Mouse (Mus musculus): ENCODE results near the gene Vwa3b. TPM values are rescaled to one million over a fixed set of nuclear protein-coding genes. Genes with fewer than 3 reads are reported as not detected.

Vwa3b gene
- polyA plus RNA-seq, 1 experiment from 2014 or later, result 0.39 TPM

DNA sequence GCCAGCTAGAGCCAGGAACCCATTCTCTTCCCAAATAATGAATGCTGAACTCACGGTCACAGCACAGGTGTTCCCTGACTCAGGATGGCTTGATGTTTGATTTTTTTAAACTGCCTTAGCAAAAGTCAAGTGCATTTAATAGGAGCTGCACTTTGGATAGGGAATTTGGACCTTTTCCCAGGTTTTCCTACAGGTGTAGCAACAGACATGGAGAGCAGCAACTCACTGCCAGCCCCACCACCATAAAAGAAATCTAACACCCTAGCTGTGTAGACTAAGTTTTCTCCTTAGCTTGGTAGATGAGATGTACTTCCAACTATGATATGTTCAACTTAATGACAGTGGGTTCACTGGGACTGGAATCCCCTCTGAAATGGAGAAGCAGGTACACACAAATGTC is 1.0 kb upstream of the Vwa3b start:
- Histone ChIP-seq H3K9me3 (ENCODE audit: control insufficient read depth, low read length) (no peaks in the 10 kb centered on the region), H3K4me2 (ENCODE audit: low read depth, low read length) (no peak overlapping the region), H3K36me3 (ENCODE audit: control insufficient read depth, insufficient read depth, low read length) (no peaks in the 10 kb centered on the region), H3K4me3 (ENCODE audit: low read depth, low read length) (no peak overlapping the region), H3K27ac (ENCODE audit: low read depth, low read length) (no peak overlapping the region), H3K9ac (replicated peaks; ENCODE audit: low read depth, low read length) (no peak overlapping the region), H3K27me3 (ENCODE audit: control insufficient read depth, insufficient read depth, low read length) (no peaks in the 10 kb centered on the region), H3K4me1 (ENCODE audit: control insufficient read depth, insufficient read depth, low read length) (no peaks in the 10 kb centered on the region)
- WGBS, result 92% methylated on average over 1 of the region's 1 CpGs
- ATAC-seq (ENCODE audit: low read depth), result no peak

DNA sequence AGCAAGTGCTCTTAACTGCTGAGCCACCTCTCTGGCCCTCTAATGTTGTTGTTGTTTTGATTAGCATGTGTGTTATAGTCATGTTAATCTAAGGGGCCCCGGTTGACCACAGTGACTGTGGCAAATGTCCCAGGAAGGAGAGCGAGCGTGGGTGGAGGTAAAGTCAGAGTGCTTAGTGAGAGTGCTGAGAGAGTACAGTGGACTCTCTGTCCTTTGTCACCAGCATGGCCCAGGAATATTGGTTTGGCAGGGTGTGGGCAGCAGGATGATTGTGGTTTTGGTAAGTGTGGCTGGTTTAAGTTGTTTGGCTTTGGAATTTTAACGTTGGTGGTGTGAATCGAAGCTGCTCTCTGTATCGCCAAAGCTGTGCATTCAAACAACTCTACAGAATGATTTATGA is 470 bp downstream of the Vwa3b start:
- 66% methylated on average over 6 of the region's 6 CpGs for WGBS
- no peaks in the 10 kb centered on the region for H3K9me3 ChIP-seq (ENCODE audit: control insufficient read depth, low read length)
- no peak overlapping the region for H3K4me2 ChIP-seq (ENCODE audit: low read depth, low read length)
- no peaks in the 10 kb centered on the region for H3K27me3 ChIP-seq (ENCODE audit: control insufficient read depth, insufficient read depth, low read length)
- H3K9ac ChIP-seq (replicated peaks; ENCODE audit: low read depth, low read length), result no peak overlapping the region
- H3K4me1 ChIP-seq (ENCODE audit: control insufficient read depth, insufficient read depth, low read length), result no peaks in the 10 kb centered on the region
- no peaks in the 10 kb centered on the region for H3K36me3 ChIP-seq (ENCODE audit: control insufficient read depth, insufficient read depth, low read length)
- no peak for ATAC-seq (ENCODE audit: low read depth)
- H3K4me3 ChIP-seq (ENCODE audit: low read depth, low read length), result no peak overlapping the region
- H3K27ac ChIP-seq (ENCODE audit: low read depth, low read length), result no peak overlapping the region

DNA sequence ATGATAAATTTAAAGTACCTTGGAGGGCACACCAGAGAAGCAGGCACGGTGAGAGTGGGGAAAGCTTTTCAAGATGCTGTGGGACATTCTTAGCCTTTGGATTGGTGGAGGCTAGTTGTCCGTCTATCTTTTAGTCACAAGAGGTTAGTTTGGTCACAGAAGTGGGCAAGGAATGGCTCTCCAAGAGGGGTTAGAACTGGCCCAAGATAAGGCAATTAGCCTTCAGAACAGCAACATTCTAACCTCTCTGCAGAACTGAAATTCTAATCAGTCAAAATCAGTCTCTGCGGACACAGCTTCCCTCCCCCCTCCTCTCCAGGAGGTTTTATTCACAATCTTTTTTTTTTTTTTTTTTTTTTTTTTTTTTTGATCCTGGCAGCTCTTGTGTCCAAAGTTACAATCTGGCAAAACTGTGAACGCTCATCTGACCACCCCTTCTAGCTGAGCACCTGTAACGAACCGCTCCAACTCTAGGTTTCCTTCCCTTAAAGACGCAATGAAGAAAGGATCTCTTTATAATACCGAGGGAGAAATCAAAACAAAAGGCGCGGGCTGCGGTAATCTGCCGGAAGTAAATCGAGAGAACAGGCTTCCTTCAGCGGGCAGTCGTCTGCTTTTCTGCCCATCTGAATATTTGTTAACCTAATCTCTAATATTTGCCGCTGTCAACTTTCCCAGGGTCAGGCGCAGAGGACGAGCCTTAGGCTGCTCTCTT is 2.2 kb downstream of the Vwa3b start:
- 0 out of 2 replicates have a peak overlapping the region, but pooled peaks have one; percentile 2 for H3K9ac ChIP-seq (replicated peaks; ENCODE audit: low read depth, low read length)
- WGBS, result 5% methylated on average over 18 of the region's 18 CpGs
- ATAC-seq (ENCODE audit: low read depth), result peak; percentile 50; the same call in 1 of the 2 replicates

DNA sequence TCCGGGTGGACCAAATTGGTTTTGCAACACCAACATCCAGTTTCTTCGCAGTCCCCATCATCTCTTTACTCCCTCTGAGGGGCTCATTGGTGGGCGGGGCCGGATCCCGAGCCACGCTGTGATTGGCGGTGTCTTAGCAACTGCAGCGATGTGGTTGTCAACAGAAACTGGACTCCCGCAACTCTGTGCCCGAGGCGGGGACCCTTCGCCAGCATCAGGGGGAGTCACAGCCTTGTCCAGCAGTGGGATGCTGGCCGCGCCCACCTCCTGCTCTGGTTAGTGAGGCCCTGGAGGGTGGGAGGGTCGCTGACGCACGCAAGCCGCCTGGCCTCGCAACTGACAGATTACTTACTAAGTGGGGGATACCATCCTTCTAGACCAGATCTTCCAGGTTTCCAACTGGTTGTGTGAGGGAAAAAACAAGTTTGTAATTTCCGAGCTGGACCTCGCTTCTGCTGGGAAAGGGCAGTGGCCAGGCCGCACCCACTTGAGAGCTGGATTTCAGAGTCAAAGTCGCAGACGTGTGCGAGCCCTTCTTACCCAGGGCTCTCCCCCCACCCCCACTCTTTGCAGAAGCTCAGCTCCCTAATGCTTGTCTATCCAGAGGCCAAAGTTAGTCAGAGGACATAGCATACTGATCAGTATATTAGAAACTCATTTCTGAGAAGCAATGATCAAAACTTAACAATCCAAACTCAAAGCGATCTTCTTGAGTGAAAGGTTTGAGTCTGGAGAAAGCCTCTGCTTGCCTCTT is 2.9 kb downstream of the Vwa3b start:
- Histone ChIP-seq H3K9me3 (ENCODE audit: control insufficient read depth, low read length) (no peaks in the 10 kb centered on the region), H3K4me2 (ENCODE audit: low read depth, low read length) (peak overlapping the region; percentile 70), H3K9ac (replicated peaks; ENCODE audit: low read depth, low read length) (peak overlapping the region; percentile 2; the same call in 1 of the 2 replicates), H3K4me3 (ENCODE audit: low read depth, low read length) (peak overlapping the region; percentile 36), H3K27ac (ENCODE audit: low read depth, low read length) (no peak overlapping the region), H3K4me1 (ENCODE audit: control insufficient read depth, insufficient read depth, low read length) (no peaks in the 10 kb centered on the region), H3K36me3 (ENCODE audit: control insufficient read depth, insufficient read depth, low read length) (no peaks in the 10 kb centered on the region), H3K27me3 (ENCODE audit: control insufficient read depth, insufficient read depth, low read length) (no peaks in the 10 kb centered on the region)
- WGBS, result 3% methylated on average over 26 of the region's 26 CpGs
- peak; percentile 99 for ATAC-seq (ENCODE audit: low read depth)

More for the DNA sequence above, 2.2 kb downstream of the Vwa3b start:
- H3K4me2 ChIP-seq (ENCODE audit: low read depth, low read length), result peak overlapping the region; percentile 70
- H3K4me3 ChIP-seq (ENCODE audit: low read depth, low read length), result peak overlapping the region; percentile 36
- no peaks in the 10 kb centered on the region for H3K36me3 ChIP-seq (ENCODE audit: control insufficient read depth, insufficient read depth, low read length)
- H3K4me1 ChIP-seq (ENCODE audit: control insufficient read depth, insufficient read depth, low read length), result no peaks in the 10 kb centered on the region
- no peaks in the 10 kb centered on the region for H3K27me3 ChIP-seq (ENCODE audit: control insufficient read depth, insufficient read depth, low read length)
- no peaks in the 10 kb centered on the region for H3K9me3 ChIP-seq (ENCODE audit: control insufficient read depth, low read length)
- no peak overlapping the region for H3K27ac ChIP-seq (ENCODE audit: low read depth, low read length)

DNA sequence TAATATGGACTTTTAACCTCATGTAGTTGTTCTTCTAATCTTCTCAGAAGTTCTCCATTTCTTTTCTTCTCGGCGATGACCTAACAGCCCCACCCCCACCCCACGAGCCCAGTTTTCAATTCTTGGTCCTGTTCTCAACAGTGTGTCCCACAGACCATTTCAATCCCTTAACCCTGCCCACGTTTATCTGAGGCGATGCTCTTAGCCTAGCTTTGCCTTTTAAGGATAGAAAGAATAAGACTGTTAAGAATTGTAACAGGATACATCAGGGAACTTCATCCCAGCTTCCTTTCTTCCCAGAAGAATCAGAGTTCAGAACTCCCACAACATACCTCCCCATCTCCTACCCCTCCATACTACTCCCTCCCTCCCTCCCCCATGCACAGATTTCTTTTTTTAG is 3.5 kb downstream of the Vwa3b start:
- Histone ChIP-seq H3K4me2 (ENCODE audit: low read depth, low read length) (no peak overlapping the region; the same call in 1 of the 2 replicates), H3K4me1 (ENCODE audit: control insufficient read depth, insufficient read depth, low read length) (no peaks in the 10 kb centered on the region), H3K9me3 (ENCODE audit: control insufficient read depth, low read length) (no peaks in the 10 kb centered on the region), H3K27ac (ENCODE audit: low read depth, low read length) (no peak overlapping the region), H3K36me3 (ENCODE audit: control insufficient read depth, insufficient read depth, low read length) (no peaks in the 10 kb centered on the region), H3K27me3 (ENCODE audit: control insufficient read depth, insufficient read depth, low read length) (no peaks in the 10 kb centered on the region), H3K9ac (replicated peaks; ENCODE audit: low read depth, low read length) (no peak overlapping the region), H3K4me3 (ENCODE audit: low read depth, low read length) (no peak overlapping the region)
- WGBS, result 59% methylated on average over 5 of the region's 5 CpGs
- ATAC-seq (ENCODE audit: low read depth), result no peak

DNA sequence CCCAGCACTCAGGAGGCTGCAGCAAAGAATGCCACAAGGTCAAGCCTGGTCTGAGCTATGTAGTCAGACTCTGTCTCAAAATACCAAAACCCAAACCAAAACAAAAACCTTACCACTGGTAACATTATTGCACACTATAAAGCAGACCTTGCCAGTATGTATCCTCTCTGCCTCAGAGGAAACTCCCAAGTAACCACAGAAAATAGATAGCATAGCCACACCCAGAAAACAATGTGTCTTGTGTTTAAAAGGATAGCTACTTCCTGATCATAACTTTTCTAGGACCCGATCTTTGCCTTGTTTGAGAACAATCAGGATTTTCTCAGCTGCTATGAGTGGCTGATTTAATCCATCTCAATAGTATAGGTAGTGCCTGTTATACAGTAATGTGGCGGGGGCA is 4.3 kb downstream of the Vwa3b start:
- ATAC-seq (ENCODE audit: low read depth), result no peak
- Histone ChIP-seq H3K9ac (replicated peaks; ENCODE audit: low read depth, low read length) (no peak overlapping the region), H3K4me1 (ENCODE audit: control insufficient read depth, insufficient read depth, low read length) (no peaks in the 10 kb centered on the region), H3K27me3 (ENCODE audit: control insufficient read depth, insufficient read depth, low read length) (no peaks in the 10 kb centered on the region), H3K27ac (ENCODE audit: low read depth, low read length) (no peak overlapping the region), H3K36me3 (ENCODE audit: control insufficient read depth, insufficient read depth, low read length) (no peaks in the 10 kb centered on the region), H3K4me2 (ENCODE audit: low read depth, low read length) (no peak overlapping the region), H3K4me3 (ENCODE audit: low read depth, low read length) (no peak overlapping the region), H3K9me3 (ENCODE audit: control insufficient read depth, low read length) (no peaks in the 10 kb centered on the region)
- 84% methylated on average over 2 of the region's 2 CpGs for WGBS

DNA sequence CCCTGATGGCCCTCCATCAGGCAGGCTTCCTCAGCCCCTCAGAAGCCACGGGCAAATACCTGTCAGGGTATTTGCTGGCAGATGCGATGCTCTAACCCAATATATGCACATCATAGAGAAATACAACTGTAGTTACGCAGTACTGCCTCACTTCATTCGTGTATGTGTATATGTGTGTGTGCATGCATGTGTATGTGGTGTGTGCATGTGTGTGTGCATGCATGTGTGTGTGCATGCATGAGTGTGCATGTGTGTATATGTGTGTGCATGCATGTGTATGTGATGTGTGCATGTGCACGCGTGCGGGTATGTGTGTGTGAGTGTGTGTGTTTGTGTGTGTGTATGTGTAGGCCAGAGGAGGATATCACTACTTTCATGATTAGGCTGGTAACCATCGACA is 9.5 kb downstream of the Vwa3b start:
- no peak overlapping the region for H3K27ac ChIP-seq (ENCODE audit: low read depth, low read length)
- H3K4me2 ChIP-seq (ENCODE audit: low read depth, low read length), result no peak overlapping the region
- H3K27me3 ChIP-seq (ENCODE audit: control insufficient read depth, insufficient read depth, low read length), result no peaks in the 10 kb centered on the region
- H3K4me3 ChIP-seq (ENCODE audit: low read depth, low read length), result no peak overlapping the region
- H3K9ac ChIP-seq (replicated peaks; ENCODE audit: low read depth, low read length), result no peak overlapping the region
- H3K9me3 ChIP-seq (ENCODE audit: control insufficient read depth, low read length), result no peaks in the 10 kb centered on the region
- H3K36me3 ChIP-seq (ENCODE audit: control insufficient read depth, insufficient read depth, low read length), result no peaks in the 10 kb centered on the region
- ATAC-seq (ENCODE audit: low read depth), result no peak
- 92% methylated on average over 8 of the region's 8 CpGs for WGBS
- no peaks in the 10 kb centered on the region for H3K4me1 ChIP-seq (ENCODE audit: control insufficient read depth, insufficient read depth, low read length)

DNA sequence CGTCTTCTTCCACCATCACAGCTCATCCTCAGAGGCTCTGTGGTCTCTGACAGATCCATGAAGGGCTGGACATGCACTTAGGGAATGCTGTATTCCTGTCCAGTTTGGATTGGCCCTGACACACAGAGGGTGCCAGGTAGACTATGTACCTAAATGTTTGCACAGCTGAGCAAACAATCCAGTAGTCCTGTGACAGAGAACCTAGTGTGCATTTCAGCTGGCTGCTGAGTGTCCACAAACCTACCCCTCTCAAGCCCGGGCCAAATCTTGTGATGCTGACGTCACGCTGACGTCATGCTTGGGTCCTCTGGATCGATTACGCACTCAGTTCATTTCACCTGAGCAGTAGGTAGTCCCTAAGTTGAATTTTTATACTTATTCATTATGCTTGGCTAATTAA is 14.7 kb downstream of the Vwa3b start:
- H3K36me3 ChIP-seq (ENCODE audit: control insufficient read depth, insufficient read depth, low read length), result no peaks in the 10 kb centered on the region
- H3K9ac ChIP-seq (replicated peaks; ENCODE audit: low read depth, low read length), result no peak overlapping the region
- H3K27ac ChIP-seq (ENCODE audit: low read depth, low read length), result no peak overlapping the region
- H3K4me2 ChIP-seq (ENCODE audit: low read depth, low read length), result no peak overlapping the region
- H3K4me1 ChIP-seq (ENCODE audit: control insufficient read depth, insufficient read depth, low read length), result no peaks in the 10 kb centered on the region
- WGBS, result 94% methylated on average over 7 of the region's 7 CpGs
- ATAC-seq (ENCODE audit: low read depth), result no peak
- H3K9me3 ChIP-seq (ENCODE audit: control insufficient read depth, low read length), result no peaks in the 10 kb centered on the region
- no peak overlapping the region for H3K4me3 ChIP-seq (ENCODE audit: low read depth, low read length)
- no peaks in the 10 kb centered on the region for H3K27me3 ChIP-seq (ENCODE audit: control insufficient read depth, insufficient read depth, low read length)

DNA sequence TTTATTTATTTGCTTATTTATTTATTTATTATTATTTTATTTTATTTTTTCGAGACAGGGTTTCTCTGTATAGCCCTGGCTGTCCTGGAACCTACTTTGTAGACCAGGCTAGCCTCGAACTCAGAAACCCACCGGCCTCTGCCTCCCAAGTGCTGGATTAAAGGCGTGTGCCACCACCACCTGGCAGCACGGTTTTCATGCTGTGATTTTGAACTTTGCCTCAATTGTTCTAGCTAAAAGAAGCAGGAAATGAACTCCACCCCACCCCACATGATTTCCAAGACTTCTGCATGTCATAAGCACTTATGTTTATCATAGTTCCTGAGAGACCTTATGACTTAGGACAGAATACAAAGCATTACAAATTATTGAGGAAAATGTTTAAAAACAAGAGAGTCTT is 15.5 kb downstream of the Vwa3b start:
- Histone ChIP-seq H3K36me3 (ENCODE audit: control insufficient read depth, insufficient read depth, low read length) (no peaks in the 10 kb centered on the region), H3K27me3 (ENCODE audit: control insufficient read depth, insufficient read depth, low read length) (no peaks in the 10 kb centered on the region), H3K4me3 (ENCODE audit: low read depth, low read length) (no peak overlapping the region), H3K27ac (ENCODE audit: low read depth, low read length) (no peak overlapping the region), H3K4me2 (ENCODE audit: low read depth, low read length) (no peak overlapping the region), H3K9me3 (ENCODE audit: control insufficient read depth, low read length) (no peaks in the 10 kb centered on the region), H3K4me1 (ENCODE audit: control insufficient read depth, insufficient read depth, low read length) (no peaks in the 10 kb centered on the region), H3K9ac (replicated peaks; ENCODE audit: low read depth, low read length) (no peak overlapping the region)
- WGBS, result 88% methylated on average over 5 of the region's 5 CpGs
- no peak for ATAC-seq (ENCODE audit: low read depth)
